Mouse (Mus musculus) midbrain, embryonic 16.5 days (tissue): ENCODE data around the gene Pdcd10. TPM values are rescaled to one million over a fixed set of nuclear protein-coding genes. Genes with fewer than 3 reads are reported as not detected.

Source experiments
- ATAC-seq: fragments of 200-750 bp; cut with Nextera tagmentation; 2 replicates; pipeline ENCODE4 v1.8.0; 2017; ENCODE audit warnings: moderate TSS enrichment
- H3K27ac ChIP-seq: fragments of 300-500 bp; sonication (generic); 2 replicates; pipeline ENCODE4 v1.5.1; 2014; ENCODE audit warnings: mild to moderate bottlenecking, low read length, mixed read lengths
- H3K27me3 ChIP-seq: fragments of 300-500 bp; sonication (generic); 2 replicates; pipeline ENCODE4 v1.6.1; 2014; ENCODE audit warnings: low read depth, low read length, mixed read lengths; ENCODE audit not compliant: control insufficient read depth, insufficient read depth
- H3K36me3 ChIP-seq: fragments of 300-500 bp; sonication (generic); 2 replicates; pipeline ENCODE4 v1.6.1; 2014; ENCODE audit warnings: mild to moderate bottlenecking, low read length, moderate library complexity, mixed read lengths; ENCODE audit not compliant: control insufficient read depth, insufficient read depth
- H3K4me1 ChIP-seq: fragments of 300-500 bp; sonication (generic); 2 replicates; pipeline ENCODE4 v1.6.1; 2014; ENCODE audit warnings: mild to moderate bottlenecking, low read length, mixed read lengths; ENCODE audit not compliant: control insufficient read depth, insufficient read depth
- H3K4me2 ChIP-seq: fragments of 300-500 bp; sonication (generic); 2 replicates; pipeline ENCODE4 v1.6.1; 2014; ENCODE audit warnings: mild to moderate bottlenecking, low read length, mixed read lengths
- H3K4me3 ChIP-seq: fragments of 300-500 bp; sonication (generic); 2 replicates; pipeline ENCODE4 v1.5.1; 2014; ENCODE audit warnings: low read depth, mild to moderate bottlenecking, low read length, moderate library complexity, mixed read lengths
- H3K9ac ChIP-seq: fragments of 300-500 bp; sonication (generic); 2 replicates; pipeline ENCODE4 v1.6.1; 2014; ENCODE audit warnings: low read depth, low read length, mixed read lengths
- H3K9me3 ChIP-seq: fragments of 300-500 bp; sonication (generic); replicated peaks from 2 replicates; pipeline ENCODE4 v1.6.1; 2014; ENCODE audit warnings: mild to moderate bottlenecking, low read length, mixed read lengths; ENCODE audit not compliant: control insufficient read depth, poor library complexity, severe bottlenecking
- WGBS: fragments of 180-500 bp; shearing (Covaris S2); extraction: QIAGEN DNeasy Blood & Tissue Kit; methylation state at CpG from one replicate; pipeline ENCODE4 v1.1.7; 2014; 5-methylcytosine and 5-hydroxymethylcytosine counted together
- polyA plus RNA-seq: library from polyadenylated mRNA; unstranded; fragments of >200 nt; fragmentation: Nextera tagmentation; extraction: Ambion mirVana; gene quantifications from 2 replicates; pipeline ENCODE4 v1.2.1, GENCODE M21; 2015

The Pdcd10 gene
- polyA plus RNA-seq, 1 experiment from 2014 or later: 73.8 TPM

DNA sequence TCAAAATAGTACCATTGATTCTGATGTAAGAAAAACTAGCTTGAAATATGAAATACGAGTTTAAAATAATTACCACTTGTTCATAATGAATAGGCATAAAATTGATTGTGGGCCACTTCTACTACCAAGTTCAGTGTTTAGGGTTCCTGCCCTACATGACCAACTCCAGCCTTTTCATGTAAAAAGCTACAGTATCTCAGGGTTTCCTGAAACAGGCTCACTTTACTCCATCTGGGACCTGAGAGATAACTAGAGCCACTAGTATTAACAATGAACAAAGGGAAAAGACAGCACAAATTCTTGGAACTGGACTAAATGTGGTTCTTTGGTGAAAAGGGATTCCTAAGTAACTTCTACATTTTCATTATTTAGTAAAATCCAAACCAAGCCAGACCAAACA lies 12.4 kb downstream of the Pdcd10 start:
- Histone ChIP-seq H3K27ac (no peak overlapping the region), H3K4me1 (no peaks in the 10 kb centered on the region), H3K9ac (no peak overlapping the region), H3K36me3 (peaks cover under 1% of the 10 kb centered on the region; the same call in 1 of the 2 replicates), H3K4me2 (no peak overlapping the region), H3K4me3 (no peak overlapping the region), H3K9me3 (no peaks in the 10 kb centered on the region), H3K27me3 (no peaks in the 10 kb centered on the region)
- no peak for ATAC-seq
- 90% methylated on average over 1 of the region's 1 CpGs for WGBS

DNA sequence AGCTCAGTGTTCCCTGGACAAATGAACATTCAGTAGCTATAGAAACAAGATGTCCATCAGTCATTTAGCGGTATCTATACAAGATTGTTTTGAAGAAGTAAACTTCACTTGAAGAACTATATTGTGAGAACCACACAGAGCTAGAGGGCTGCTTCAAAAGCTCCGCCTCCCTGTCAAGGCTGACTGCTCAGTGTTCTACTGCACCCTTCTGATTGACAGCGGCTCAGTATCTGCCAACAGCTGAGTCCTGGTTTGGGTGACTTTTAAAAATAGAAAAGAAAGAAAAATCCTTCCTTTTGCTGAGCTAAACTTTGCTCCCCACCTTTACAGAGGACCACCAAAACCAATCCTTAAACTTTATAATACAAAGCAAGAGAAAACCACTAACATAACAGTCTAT lies 13.8 kb downstream of the Pdcd10 start:
- 66% methylated on average over 3 of the region's 3 CpGs for WGBS
- no peaks in the 10 kb centered on the region for H3K27me3 ChIP-seq

DNA sequence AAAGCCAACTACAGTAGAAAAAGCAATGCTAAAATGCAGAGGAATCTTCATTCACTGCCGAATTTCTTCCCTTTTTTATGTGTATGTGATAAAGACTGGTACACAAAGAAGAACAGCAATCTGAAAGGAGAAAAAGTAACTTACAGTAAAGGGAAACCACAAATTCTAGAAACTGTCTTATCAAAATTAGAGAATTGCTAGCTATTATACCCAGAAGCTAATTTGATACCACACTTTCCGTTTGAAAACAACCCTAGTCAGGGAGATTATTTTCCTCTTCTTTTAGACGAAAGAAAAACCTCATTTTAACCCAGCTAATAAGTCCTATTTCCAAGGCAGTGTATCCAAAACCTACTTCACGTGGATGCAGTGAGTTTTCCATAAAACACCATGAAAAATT lies 15.4 kb downstream of the Pdcd10 start:
- Histone ChIP-seq H3K36me3 (peaks cover 6% of the 10 kb centered on the region; the same call in 1 of the 2 replicates), H3K4me3 (no peak overlapping the region), H3K4me2 (no peak overlapping the region), H3K9ac (no peak overlapping the region), H3K27me3 (no peaks in the 10 kb centered on the region), H3K9me3 (no peaks in the 10 kb centered on the region), H3K4me1 (no peaks in the 10 kb centered on the region), H3K27ac (no peak overlapping the region)
- ATAC-seq: no peak
- WGBS: 93% methylated on average over 4 of the region's 4 CpGs

More for the DNA sequence above, 13.8 kb downstream of the Pdcd10 start:
- Histone ChIP-seq H3K36me3 (peaks cover 3% of the 10 kb centered on the region; the same call in 1 of the 2 replicates), H3K4me2 (no peak overlapping the region), H3K27ac (no peak overlapping the region), H3K4me3 (no peak overlapping the region), H3K9me3 (no peaks in the 10 kb centered on the region), H3K4me1 (no peaks in the 10 kb centered on the region), H3K9ac (no peak overlapping the region)
- ATAC-seq: no peak

DNA sequence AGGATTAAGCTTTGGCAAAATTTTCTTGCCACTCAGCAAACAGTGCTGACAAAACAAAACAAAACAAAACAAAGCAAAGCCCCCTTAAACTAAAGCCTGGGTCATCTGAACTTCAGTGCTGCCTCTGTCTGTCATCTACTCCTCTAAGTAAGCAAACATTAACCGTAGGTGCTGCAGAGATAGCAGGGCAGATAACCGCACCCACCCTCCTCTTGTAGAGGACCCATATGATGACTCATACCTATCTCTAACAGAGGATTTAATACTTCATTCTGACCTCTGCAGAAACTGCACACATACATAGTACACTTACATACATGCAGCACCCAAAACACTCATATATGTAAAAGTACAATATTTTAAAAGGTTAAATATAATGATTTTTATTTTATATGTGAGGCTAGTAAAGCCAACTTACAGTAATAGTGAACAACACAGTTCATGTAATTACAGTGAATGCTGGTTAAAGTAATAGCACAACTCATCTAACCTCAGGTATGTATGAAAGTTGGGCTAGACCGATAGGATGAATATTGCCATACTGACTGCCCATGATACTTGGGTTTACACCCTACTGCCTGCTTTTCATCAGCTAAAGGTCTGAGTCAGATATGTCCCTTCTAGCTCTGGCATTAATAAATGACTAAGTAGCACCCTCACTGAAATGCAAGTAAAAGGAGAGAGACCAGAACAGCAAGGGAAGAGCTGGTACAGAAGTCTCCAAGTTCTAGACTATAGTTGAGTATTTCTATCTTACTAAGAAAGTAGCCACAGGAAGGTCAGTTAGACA lies 22.4 kb downstream of the Pdcd10 start:
- Histone ChIP-seq H3K4me3 (no peak overlapping the region), H3K27ac (no peak overlapping the region), H3K4me2 (no peak overlapping the region), H3K9me3 (no peaks in the 10 kb centered on the region), H3K4me1 (no peaks in the 10 kb centered on the region), H3K27me3 (no peaks in the 10 kb centered on the region), H3K9ac (no peak overlapping the region), H3K36me3 (peaks cover 6% of the 10 kb centered on the region; the same call in 1 of the 2 replicates)
- WGBS: 92% methylated on average over 3 of the region's 3 CpGs
- ATAC-seq: no peak

DNA sequence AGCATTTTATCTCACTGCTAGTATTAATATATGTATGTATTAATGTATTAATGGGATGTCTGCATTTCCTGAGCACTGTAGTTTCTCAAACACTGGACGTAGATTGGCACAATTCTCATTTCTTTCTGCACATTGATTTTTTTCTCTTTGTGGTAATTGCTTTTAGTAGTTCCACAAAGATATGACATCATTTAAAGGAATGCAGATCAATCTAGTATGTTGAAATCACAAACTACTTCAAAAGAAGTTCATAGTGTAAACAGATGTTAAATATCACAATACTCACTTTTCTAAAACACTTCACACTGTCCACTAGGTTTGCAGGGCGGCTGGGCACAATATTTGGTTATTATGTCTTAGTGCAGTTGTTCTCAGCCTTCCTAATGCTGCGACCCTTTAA lies 25.6 kb downstream of the Pdcd10 start:
- no peaks in the 10 kb centered on the region for H3K27me3 ChIP-seq
- no peak for ATAC-seq
- H3K9ac ChIP-seq: no peak overlapping the region
- no peaks in the 10 kb centered on the region for H3K4me1 ChIP-seq
- H3K27ac ChIP-seq: no peak overlapping the region
- H3K9me3 ChIP-seq: no peaks in the 10 kb centered on the region
- 92% methylated on average over 3 of the region's 3 CpGs for WGBS
- H3K4me2 ChIP-seq: no peak overlapping the region
- H3K4me3 ChIP-seq: no peak overlapping the region
- H3K36me3 ChIP-seq: 0 out of 2 replicates have a peak, but pooled peaks cover 3% of the 10 kb centered on the region

DNA sequence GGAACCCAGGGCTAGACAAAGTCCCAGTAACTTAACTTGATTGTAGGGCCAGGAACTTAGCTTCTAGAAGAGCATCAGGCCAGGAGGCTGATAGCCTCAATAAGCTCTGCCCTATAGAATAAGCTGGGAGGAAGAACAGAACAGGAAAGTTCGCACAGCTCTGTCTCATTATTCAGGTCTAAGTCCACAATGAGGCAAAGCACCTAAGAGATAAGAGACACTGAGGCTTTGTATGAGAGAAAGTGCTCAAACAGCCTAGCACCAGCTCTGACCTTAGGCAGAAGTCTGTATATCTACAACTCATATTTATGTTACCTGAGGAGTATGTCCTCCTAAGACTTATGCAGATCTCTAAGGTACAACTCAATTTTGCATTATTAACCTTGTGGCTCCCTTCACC lies 34.1 kb downstream of the Pdcd10 start:
- H3K9me3 ChIP-seq: no peaks in the 10 kb centered on the region
- no peaks in the 10 kb centered on the region for H3K4me1 ChIP-seq
- H3K27ac ChIP-seq: no peak overlapping the region
- no peak overlapping the region for H3K4me3 ChIP-seq
- no peak overlapping the region for H3K4me2 ChIP-seq
- peaks cover 13% of the 10 kb centered on the region for H3K36me3 ChIP-seq
- H3K9ac ChIP-seq: no peak overlapping the region
- WGBS: 93% methylated on average over 1 of the region's 1 CpGs
- no peak for ATAC-seq
- no peaks in the 10 kb centered on the region for H3K27me3 ChIP-seq

DNA sequence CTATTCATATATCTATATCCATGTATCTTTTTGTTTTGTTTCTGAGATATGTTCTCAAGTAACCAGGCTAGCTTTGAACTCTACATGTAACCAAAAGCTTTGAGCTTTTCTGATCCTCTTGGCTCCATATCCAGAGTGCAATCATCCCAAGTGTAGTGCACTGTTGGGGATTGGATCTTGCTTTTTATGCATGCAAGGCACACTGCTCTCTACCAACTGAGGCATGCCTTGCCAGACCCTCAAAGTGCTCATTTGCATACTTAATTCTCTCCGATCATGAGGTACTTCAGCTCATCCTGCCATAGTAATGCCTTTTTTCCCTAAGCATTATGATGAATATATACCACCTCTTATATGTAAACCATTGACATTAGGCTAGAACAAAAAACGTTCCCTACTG lies 35.3 kb downstream of the Pdcd10 start:
- 63% methylated on average over 2 of the region's 2 CpGs for WGBS
- H3K36me3 ChIP-seq: peaks cover 13% of the 10 kb centered on the region
- H3K4me2 ChIP-seq: no peak overlapping the region
- H3K4me1 ChIP-seq: no peaks in the 10 kb centered on the region
- H3K27ac ChIP-seq: no peak overlapping the region
- no peak overlapping the region for H3K9ac ChIP-seq
- no peak overlapping the region for H3K4me3 ChIP-seq
- H3K9me3 ChIP-seq: no peaks in the 10 kb centered on the region
- H3K27me3 ChIP-seq: no peaks in the 10 kb centered on the region
- ATAC-seq: no peak

DNA sequence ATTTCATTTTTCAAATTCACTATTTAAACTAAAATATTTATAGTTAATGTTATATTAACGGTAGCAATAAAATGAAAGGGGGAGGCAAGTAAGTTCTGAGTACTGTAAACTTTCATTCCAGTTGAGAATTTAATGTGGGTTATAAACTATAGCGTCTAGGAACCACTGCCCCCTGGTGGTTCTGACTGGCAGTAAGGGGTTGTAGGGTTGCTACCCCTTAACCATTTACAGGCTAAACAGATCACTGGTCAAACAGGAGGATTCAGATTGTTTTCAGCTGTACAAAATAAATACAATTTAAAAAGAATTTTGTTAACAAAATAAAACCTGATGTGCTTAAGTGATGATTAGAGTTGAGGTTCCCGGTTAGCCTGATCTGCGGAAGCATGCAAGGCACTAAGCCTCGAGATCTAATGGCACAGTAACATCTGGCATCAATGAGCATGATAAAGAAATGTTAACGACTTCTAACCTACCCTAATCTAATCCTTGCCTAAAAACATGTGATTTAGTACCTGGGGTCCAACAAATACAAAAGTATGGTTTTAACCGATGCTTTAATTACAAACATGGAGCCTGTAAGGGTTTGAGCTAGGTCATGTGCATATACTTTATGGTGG lies 38.9 kb downstream of the Pdcd10 start:
- no peaks in the 10 kb centered on the region for H3K4me1 ChIP-seq
- H3K4me2 ChIP-seq: no peak overlapping the region
- H3K9me3 ChIP-seq: no peaks in the 10 kb centered on the region
- no peak overlapping the region for H3K27ac ChIP-seq
- H3K36me3 ChIP-seq: peaks cover 17% of the 10 kb centered on the region
- no peak for ATAC-seq
- H3K4me3 ChIP-seq: no peak overlapping the region
- no peaks in the 10 kb centered on the region for H3K27me3 ChIP-seq
- no peak overlapping the region for H3K9ac ChIP-seq
- WGBS: 79% methylated on average over 7 of the region's 7 CpGs
